Mouse (Mus musculus): ENCODE measurements around the gene Ptprm. TPM values are rescaled to one million over a fixed set of nuclear protein-coding genes. Genes with fewer than 3 reads are reported as not detected.
A peak's percentile ranks its signal among the peaks of the same experiment; 100 is the strongest.

Ptprm gene
- polyA plus RNA-seq, 1 experiment from 2014 or later = 8.0 TPM

DNA sequence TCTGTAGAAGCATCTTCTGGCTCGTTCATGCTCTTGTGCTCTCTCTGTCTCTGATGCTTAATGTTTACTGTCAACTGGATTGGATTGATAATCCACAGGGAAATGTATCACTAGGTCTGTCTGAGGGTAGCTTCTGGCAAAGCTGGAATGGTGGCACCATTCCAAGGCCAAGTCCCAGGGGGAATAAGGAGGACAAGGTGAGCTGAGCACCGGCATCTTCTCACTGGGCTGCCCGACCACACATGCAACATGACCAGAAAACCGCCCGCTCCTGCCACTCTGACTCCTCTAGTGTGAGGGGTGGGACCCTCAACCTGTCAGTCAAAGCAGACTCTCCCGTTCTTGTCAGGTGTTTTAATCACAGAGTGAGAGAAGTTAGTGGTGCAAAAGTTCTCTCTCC lies 445.3 kb downstream of the Ptprm start:
- no peak overlapping the region for H3K9ac ChIP-seq (ENCODE audit: low read length)
- DNase-seq (ENCODE audit: low spot score) (no peak), ATAC-seq (no peak)
- no peaks in the 10 kb centered on the region for H3K4me1 ChIP-seq (ENCODE audit: control insufficient read depth, insufficient read depth, low read length)
- H3K36me3 ChIP-seq (ENCODE audit: control insufficient read depth, insufficient read depth, low read length) = no peaks in the 10 kb centered on the region
- no peak overlapping the region for H3K4me2 ChIP-seq (ENCODE audit: low read length)
- 89% methylated on average over 6 of the region's 6 CpGs for WGBS
- H3K27me3 ChIP-seq (replicated peaks; ENCODE audit: control insufficient read depth, insufficient read depth, low read length) = no peaks in the 10 kb centered on the region
- no peak overlapping the region for H3K4me3 ChIP-seq (ENCODE audit: low read depth, low read length)
- no peaks in the 10 kb centered on the region for H3K9me3 ChIP-seq (replicated peaks; ENCODE audit: control insufficient read depth, low read length)
- no peak overlapping the region for H3K27ac ChIP-seq (ENCODE audit: low read depth, low read length)

DNA sequence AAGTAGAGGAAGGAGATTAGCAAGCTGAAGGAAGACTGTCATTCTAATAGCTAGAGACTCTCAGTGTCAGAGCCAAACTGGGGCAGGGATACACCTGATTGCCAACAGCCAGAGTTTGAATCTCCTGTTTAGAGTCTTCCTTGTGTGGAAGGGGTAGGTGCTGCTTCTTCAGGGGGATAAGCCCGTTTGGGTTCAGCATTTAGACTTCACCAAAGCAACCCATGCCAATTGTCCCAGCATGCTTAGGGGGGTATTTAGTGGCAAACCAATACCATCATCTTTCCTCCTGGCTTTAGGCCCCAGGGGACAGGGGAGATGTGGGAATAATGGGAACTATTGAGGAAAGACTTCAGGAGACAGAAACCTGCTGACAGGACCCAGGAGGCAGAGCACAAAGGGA lies 460.1 kb downstream of the Ptprm start:
- H3K9me3 ChIP-seq (replicated peaks; ENCODE audit: control insufficient read depth, low read length) = no peaks in the 10 kb centered on the region
- H3K4me1 ChIP-seq (ENCODE audit: control insufficient read depth, insufficient read depth, low read length) = no peaks in the 10 kb centered on the region; the same call in 1 of the 2 replicates
- no peak for DNase-seq (ENCODE audit: low spot score)
- H3K27me3 ChIP-seq (replicated peaks; ENCODE audit: control insufficient read depth, insufficient read depth, low read length) = no peaks in the 10 kb centered on the region
- H3K9ac ChIP-seq (ENCODE audit: low read length) = no peak overlapping the region
- WGBS = 50% methylated on average over 1 of the region's 1 CpGs
- no peaks in the 10 kb centered on the region for H3K36me3 ChIP-seq (ENCODE audit: control insufficient read depth, insufficient read depth, low read length)
- H3K4me3 ChIP-seq (ENCODE audit: low read depth, low read length) = no peak overlapping the region
- ATAC-seq = no peak
- H3K4me2 ChIP-seq (ENCODE audit: low read length) = no peak overlapping the region
- H3K27ac ChIP-seq (ENCODE audit: low read depth, low read length) = no peak overlapping the region

DNA sequence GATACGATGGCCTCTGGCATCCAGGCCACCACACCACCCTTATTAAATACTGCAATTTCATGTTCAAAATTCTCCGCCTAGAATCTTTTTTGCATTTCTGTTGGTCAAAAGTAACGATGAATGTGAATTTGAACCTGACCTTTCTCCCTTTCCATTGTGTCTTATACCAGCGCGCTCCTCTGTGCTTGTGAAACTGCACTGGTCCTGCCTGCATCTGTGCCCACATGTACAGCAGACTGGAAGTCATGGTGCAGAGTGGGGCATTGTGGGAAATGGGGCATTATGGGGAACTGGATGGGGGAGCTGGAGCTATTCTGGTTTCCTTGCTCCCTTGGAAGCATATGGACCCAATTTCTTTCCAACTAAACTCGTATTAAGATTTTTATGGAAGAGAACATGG lies 462.3 kb downstream of the Ptprm start:
- ATAC-seq (no peak), DNase-seq (ENCODE audit: low spot score) (no peak)
- Histone ChIP-seq H3K4me3 (ENCODE audit: low read depth, low read length) (no peak overlapping the region), H3K9ac (ENCODE audit: low read length) (no peak overlapping the region), H3K9me3 (replicated peaks; ENCODE audit: control insufficient read depth, low read length) (no peaks in the 10 kb centered on the region), H3K4me1 (ENCODE audit: control insufficient read depth, insufficient read depth, low read length) (no peaks in the 10 kb centered on the region; the same call in 1 of the 2 replicates), H3K27me3 (replicated peaks; ENCODE audit: control insufficient read depth, insufficient read depth, low read length) (no peaks in the 10 kb centered on the region), H3K36me3 (ENCODE audit: control insufficient read depth, insufficient read depth, low read length) (no peaks in the 10 kb centered on the region), H3K27ac (ENCODE audit: low read depth, low read length) (no peak overlapping the region), H3K4me2 (ENCODE audit: low read length) (no peak overlapping the region)
- WGBS = 96% methylated on average over 6 of the region's 6 CpGs

DNA sequence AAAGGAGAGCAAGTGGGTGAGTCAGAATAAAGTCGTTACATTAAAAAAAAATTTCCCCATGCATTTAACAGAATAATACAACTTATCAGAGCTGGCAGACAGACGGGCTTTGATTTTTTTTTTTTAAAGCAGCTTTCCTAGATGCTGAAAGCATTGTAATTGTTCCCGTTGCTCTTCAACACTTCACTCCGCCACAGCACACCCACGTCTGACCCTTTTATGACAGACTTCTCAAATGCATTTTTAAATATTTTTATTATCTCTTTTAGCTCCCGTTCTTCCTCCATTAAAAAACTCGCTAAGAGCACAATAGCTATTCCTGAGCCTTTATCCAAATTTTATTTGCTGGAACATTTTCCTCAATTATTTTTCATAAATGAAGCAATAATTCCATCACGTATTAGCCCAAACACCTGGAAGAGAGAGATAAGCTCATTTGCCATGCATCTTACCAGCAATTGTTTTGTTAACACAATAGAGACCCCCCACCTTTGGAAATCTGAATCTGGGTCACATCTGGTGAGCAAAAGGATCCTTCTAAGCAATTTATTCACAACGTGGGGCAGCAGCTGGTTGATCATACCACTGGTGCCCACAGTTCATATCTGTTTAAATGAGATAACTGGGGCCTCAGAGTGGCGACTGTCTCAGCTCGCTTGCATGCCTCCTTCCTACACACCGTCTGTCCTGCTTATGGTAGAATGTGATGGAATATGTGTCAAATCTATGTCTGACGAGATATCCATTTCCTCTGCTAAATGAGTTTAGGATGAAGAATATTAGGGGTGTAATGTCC lies 463.0 kb downstream of the Ptprm start:
- Histone ChIP-seq H3K27ac (ENCODE audit: low read depth, low read length) (no peak overlapping the region), H3K9me3 (replicated peaks; ENCODE audit: control insufficient read depth, low read length) (no peaks in the 10 kb centered on the region), H3K4me2 (ENCODE audit: low read length) (no peak overlapping the region), H3K9ac (ENCODE audit: low read length) (no peak overlapping the region), H3K27me3 (replicated peaks; ENCODE audit: control insufficient read depth, insufficient read depth, low read length) (no peaks in the 10 kb centered on the region), H3K4me3 (ENCODE audit: low read depth, low read length) (no peak overlapping the region), H3K36me3 (ENCODE audit: control insufficient read depth, insufficient read depth, low read length) (no peaks in the 10 kb centered on the region), H3K4me1 (ENCODE audit: control insufficient read depth, insufficient read depth, low read length) (no peaks in the 10 kb centered on the region; the same call in 1 of the 2 replicates)
- ATAC-seq (no peak), DNase-seq (ENCODE audit: low spot score) (no peak)
- WGBS = 61% methylated on average over 13 of the region's 13 CpGs

DNA sequence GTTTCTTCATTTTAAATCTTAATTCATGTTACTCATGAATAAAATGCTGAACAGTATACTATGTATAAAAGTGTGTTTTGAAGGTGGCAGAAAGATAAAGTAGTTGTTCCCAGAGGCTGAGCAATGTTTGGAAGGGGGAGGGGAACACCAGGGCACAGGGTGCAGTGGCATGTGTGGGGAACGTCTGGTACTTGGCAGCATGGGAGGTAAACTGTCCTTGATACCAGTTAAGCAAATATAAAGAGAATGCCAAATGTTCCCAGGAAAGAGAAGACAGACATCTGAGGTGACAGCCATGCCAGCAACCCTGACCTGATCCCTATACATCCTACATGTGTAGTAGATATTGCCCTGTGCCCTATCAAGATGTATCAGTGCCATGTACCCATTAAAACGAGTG lies 472.0 kb downstream of the Ptprm start:
- Histone ChIP-seq H3K9ac (ENCODE audit: low read length) (no peak overlapping the region), H3K27ac (ENCODE audit: low read depth, low read length) (no peak overlapping the region), H3K9me3 (replicated peaks; ENCODE audit: control insufficient read depth, low read length) (no peaks in the 10 kb centered on the region), H3K4me1 (ENCODE audit: control insufficient read depth, insufficient read depth, low read length) (no peaks in the 10 kb centered on the region), H3K4me3 (ENCODE audit: low read depth, low read length) (no peak overlapping the region), H3K4me2 (ENCODE audit: low read length) (no peak overlapping the region), H3K36me3 (ENCODE audit: control insufficient read depth, insufficient read depth, low read length) (no peaks in the 10 kb centered on the region), H3K27me3 (replicated peaks; ENCODE audit: control insufficient read depth, insufficient read depth, low read length) (no peaks in the 10 kb centered on the region)
- ATAC-seq (no peak), DNase-seq (ENCODE audit: low spot score) (no peak)
- 73% methylated on average over 2 of the region's 2 CpGs for WGBS

DNA sequence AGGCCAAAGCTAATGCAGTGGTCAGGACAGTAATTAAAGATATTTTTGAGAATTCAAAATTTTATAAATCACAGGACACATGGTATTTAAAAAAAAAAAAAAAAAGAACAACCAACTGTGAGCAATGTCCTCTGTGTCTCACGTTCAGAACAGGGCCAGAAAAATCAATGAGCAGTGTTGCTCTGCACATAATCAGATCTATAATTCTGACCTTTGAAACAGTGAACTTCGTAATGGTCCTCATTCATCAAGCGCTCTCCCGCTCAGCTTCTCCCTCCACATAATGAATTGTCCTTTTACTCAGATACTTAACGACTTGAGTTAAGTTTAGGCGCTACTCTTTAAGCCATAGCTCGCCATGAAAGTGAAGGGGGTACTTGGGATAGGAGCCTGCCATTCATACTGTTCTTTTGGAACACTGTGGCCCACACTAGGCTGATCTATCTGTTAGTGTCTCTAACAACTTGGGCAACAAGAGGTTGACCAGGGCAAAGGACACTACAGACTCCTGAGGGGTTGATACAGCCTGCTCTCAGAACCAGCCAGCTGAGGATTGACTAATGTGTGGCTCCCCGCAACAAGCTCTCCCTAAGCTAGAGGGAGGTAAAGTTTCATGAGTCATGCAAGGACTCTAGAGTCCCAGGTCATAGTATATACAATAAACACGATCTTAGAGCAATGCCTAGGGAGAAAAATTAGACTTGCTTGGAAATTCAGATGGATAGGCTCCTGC lies 473.1 kb downstream of the Ptprm start:
- no peaks in the 10 kb centered on the region for H3K4me1 ChIP-seq (ENCODE audit: control insufficient read depth, insufficient read depth, low read length)
- H3K9ac ChIP-seq (ENCODE audit: low read length) = no peak overlapping the region
- no peaks in the 10 kb centered on the region for H3K27me3 ChIP-seq (replicated peaks; ENCODE audit: control insufficient read depth, insufficient read depth, low read length)
- 59% methylated on average over 9 of the region's 9 CpGs for WGBS
- H3K9me3 ChIP-seq (replicated peaks; ENCODE audit: control insufficient read depth, low read length) = no peaks in the 10 kb centered on the region
- H3K27ac ChIP-seq (ENCODE audit: low read depth, low read length) = no peak overlapping the region
- no peak overlapping the region for H3K4me2 ChIP-seq (ENCODE audit: low read length)
- H3K36me3 ChIP-seq (ENCODE audit: control insufficient read depth, insufficient read depth, low read length) = no peaks in the 10 kb centered on the region
- no peak for ATAC-seq
- no peak overlapping the region for H3K4me3 ChIP-seq (ENCODE audit: low read depth, low read length)
- DNase-seq (ENCODE audit: low spot score) = no peak

DNA sequence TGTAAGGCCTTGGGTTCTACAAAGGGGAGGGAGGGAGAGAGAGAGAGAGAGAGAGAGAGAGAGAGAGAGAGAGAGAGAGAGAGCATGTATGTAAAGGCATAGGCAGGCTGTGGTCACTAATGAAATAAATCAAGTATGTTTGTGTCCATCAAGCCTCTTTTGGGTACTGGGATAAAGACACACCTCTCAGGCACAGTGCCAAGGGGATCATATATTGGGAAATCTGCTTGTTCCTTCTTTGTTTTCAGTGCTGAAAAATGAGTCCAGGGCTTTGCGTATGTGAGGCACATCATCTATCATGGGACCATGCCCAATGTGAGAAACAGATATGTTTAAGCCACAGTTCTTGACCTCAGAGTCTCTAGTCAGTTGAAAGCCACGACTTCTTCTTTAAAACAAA lies 475.1 kb downstream of the Ptprm start:
- Histone ChIP-seq H3K9ac (ENCODE audit: low read length) (no peak overlapping the region), H3K36me3 (ENCODE audit: control insufficient read depth, insufficient read depth, low read length) (no peaks in the 10 kb centered on the region), H3K27me3 (replicated peaks; ENCODE audit: control insufficient read depth, insufficient read depth, low read length) (no peaks in the 10 kb centered on the region), H3K9me3 (replicated peaks; ENCODE audit: control insufficient read depth, low read length) (no peaks in the 10 kb centered on the region), H3K4me2 (ENCODE audit: low read length) (no peak overlapping the region), H3K4me3 (ENCODE audit: low read depth, low read length) (no peak overlapping the region), H3K4me1 (ENCODE audit: control insufficient read depth, insufficient read depth, low read length) (no peaks in the 10 kb centered on the region; the same call in 1 of the 2 replicates), H3K27ac (ENCODE audit: low read depth, low read length) (no peak overlapping the region)
- 88% methylated on average over 2 of the region's 2 CpGs for WGBS
- DNase-seq (ENCODE audit: low spot score) = no peak
- ATAC-seq = no peak

DNA sequence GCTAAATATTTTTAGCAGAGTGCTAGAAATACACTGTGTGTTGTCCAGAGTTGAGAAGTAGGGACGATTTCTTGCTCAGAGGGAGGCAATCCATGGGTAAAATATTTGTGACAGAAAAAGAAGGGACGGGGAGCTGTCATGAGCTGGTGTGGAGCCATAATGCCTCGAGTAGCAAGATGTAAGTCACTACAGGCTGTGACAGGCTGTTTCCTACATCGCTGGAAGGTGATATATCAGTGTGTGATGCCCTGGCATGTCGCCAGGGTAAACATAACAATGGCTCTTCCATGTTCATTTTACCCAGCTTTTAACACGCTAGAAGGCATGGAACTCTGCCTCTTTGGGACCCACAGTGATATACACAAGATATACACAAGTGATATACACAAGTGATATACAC lies 476.7 kb downstream of the Ptprm start:
- no peaks in the 10 kb centered on the region for H3K27me3 ChIP-seq (replicated peaks; ENCODE audit: control insufficient read depth, insufficient read depth, low read length)
- no peaks in the 10 kb centered on the region for H3K9me3 ChIP-seq (replicated peaks; ENCODE audit: control insufficient read depth, low read length)
- DNase-seq (ENCODE audit: low spot score) = peak; percentile 45
- H3K36me3 ChIP-seq (ENCODE audit: control insufficient read depth, insufficient read depth, low read length) = no peaks in the 10 kb centered on the region
- 0 out of 2 replicates have a peak, but pooled peaks have one; percentile 25 for ATAC-seq
- no peak overlapping the region for H3K27ac ChIP-seq (ENCODE audit: low read depth, low read length)
- H3K9ac ChIP-seq (ENCODE audit: low read length) = no peak overlapping the region
- no peak overlapping the region for H3K4me2 ChIP-seq (ENCODE audit: low read length)
- H3K4me1 ChIP-seq (ENCODE audit: control insufficient read depth, insufficient read depth, low read length) = no peaks in the 10 kb centered on the region; the same call in 1 of the 2 replicates
- WGBS = 66% methylated on average over 6 of the region's 6 CpGs
- no peak overlapping the region for H3K4me3 ChIP-seq (ENCODE audit: low read depth, low read length)

DNA sequence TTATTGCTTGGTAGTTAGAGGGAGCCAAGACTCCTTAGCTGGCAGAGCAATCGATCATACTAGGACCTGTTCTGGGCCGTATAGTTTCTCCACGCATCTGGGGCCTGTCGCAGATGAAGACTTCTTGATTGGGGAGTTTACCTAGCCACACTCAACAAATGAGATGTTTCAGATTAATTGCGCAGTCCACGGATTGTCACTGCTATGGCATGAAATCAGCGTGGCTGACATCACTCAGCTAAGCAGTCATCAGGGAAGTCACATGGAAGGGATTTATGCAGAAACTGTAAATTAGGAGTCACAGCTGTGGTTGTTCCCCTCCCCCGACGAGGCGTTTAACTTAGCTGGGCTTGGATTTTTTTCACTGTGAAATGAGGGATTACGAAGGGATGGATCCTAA lies 479.4 kb downstream of the Ptprm start:
- Histone ChIP-seq H3K9me3 (replicated peaks; ENCODE audit: control insufficient read depth, low read length) (no peaks in the 10 kb centered on the region), H3K27ac (ENCODE audit: low read depth, low read length) (no peak overlapping the region), H3K4me1 (ENCODE audit: control insufficient read depth, insufficient read depth, low read length) (peaks cover 3% of the 10 kb centered on the region), H3K4me2 (ENCODE audit: low read length) (no peak overlapping the region), H3K27me3 (replicated peaks; ENCODE audit: control insufficient read depth, insufficient read depth, low read length) (0 out of 2 replicates have a peak, but pooled peaks cover 3% of the 10 kb centered on the region), H3K9ac (ENCODE audit: low read length) (no peak overlapping the region), H3K36me3 (ENCODE audit: control insufficient read depth, insufficient read depth, low read length) (no peaks in the 10 kb centered on the region), H3K4me3 (ENCODE audit: low read depth, low read length) (no peak overlapping the region)
- 65% methylated on average over 11 of the region's 11 CpGs for WGBS
- DNase-seq (ENCODE audit: low spot score) (peak; percentile 78), ATAC-seq (peak; percentile 56)

Measured in forebrain, embryonic 14.5 days (tissue).